Mouse (Mus musculus): ENCODE measurements around the gene Vmn1r139.
"Not testable (repeated sequence)": the region's sequence is repeated elsewhere in the genome, so short reads cannot be mapped to it uniquely, and the experiment has no call there.

Vmn1r139 gene

GRCm38 (mm10) chr7:22068757-22069156 lies at the start of gene Vmn1r139:
Gene Vmn1r139 (plus strand): TSS chr7:22069057.
- not testable (repeated sequence) for DNase-seq

- DNase-seq = not testable (repeated sequence)
Observed at GRCm38 (mm10) chr7:22028797-22029196, 40.1 kb upstream of the Vmn1r139 start, which contains the start of gene Vmn1r138. Gene Vmn1r138 (minus strand): TSS chr7:22028897.

- not testable (repeated sequence) for DNase-seq
Observed at GRCm38 (mm10) chr7:22056205-22056604, 12.7 kb upstream of the Vmn1r139 start, which contains the start of gene Gm6176. Gene Gm6176 (minus strand): TSS chr7:22056305.

- DNase-seq = not testable (repeated sequence)
Observed at GRCm38 (mm10) chr7:22118145-22118544, 49.3 kb downstream of the Vmn1r139 start, which contains the start of gene Gm16451. Gene Gm16451 (minus strand): TSS chr7:22118245.

GRCm38 (mm10) chr7:22134641-22135040 lies 65.8 kb downstream of the Vmn1r139 start, which contains the start of gene Gm10666:
Gene Gm10666 (minus strand): TSS chr7:22134741.
- not testable (repeated sequence) for DNase-seq

Measured in lung, postnatal 36 days (tissue).